Mouse (Mus musculus) CD4-positive, CD25-positive, alpha-beta regulatory T cell, adult 2 months (primary cell): ENCODE data around the gene Tcp11l2.

Source experiments
- DNase-seq: peaks from one replicate; pipeline ENCODE4 v3.0.0-alpha.2; 2012; ENCODE audit warnings: low read depth, low spot score

Tcp11l2 gene

GRCm38 (mm10) chr10:84576395-84577070 is at the start of gene Tcp11l2:
Gene Tcp11l2 (plus strand): TSS chr10:84576626.
- DNase-seq, result peak; percentile 97

DNA sequence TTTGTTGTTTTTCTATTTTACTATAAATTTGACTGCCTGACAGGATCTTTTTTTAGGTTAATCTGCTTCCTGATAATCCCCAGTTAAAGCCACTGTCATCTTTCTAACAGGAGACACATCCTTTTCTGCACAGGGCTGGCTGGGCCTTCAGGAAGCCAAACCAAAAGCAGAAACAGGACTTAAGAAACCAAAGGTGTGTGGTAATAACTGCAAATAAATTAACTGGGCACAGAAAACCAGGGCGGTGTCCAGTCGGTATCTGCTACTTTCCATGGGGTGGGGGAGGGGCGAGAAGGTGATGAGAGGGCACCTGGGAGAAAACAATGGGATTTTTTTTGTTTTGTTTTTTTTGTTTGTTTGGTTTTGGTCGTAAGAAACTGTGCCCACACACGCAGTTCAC is 49.4 kb upstream of the Tcp11l2 start:
- no peak for DNase-seq

DNA sequence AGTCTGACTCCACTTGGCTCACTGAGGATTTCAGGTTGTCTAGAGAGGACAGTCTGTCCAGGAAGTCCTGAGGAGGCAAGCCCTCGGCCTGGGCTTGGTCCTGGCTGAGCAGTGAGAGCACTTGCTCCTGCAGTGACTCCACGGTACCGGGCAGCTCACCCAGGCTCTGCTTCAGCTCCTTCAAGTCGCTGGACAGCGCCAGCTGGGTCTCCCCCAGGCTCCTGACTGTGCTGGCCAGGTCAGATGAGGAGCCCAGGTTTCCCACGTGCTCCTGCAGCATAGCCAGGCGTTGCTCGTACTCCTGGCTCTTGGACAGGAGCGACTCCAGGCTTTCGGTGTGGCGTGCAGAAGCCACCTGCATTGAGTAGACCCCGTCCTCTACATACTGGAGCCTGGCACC is 48.8 kb upstream of the Tcp11l2 start:
- no peak for DNase-seq

- DNase-seq, result no peak
These were observed 46.0 kb upstream of the Tcp11l2 start for GRCm38 (mm10) chr10:84530388-84530787.

DNA sequence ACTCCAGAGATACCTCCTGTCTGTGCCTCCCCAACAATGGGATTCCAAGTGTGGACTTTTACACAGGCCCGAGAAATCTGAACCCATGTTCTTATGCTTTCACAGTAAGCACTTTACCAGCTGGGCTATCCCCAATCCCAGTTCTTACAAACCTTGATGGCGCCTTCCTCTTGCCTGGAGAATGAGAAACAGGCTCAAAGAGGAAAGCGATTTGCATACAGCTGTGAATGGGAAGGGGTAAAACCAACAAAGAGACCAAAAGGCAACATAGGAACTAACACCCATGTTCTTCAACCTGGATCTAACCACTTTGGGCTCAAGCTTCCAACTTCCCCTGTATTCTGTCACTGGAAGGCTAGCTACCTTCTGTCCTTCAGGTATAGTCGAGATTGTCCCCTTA is 44.9 kb upstream of the Tcp11l2 start:
- no peak for DNase-seq

- DNase-seq, result no peak
These were observed 44.1 kb upstream of the Tcp11l2 start for GRCm38 (mm10) chr10:84532191-84532889.

GRCm38 (mm10) chr10:84532911-84533882 is 43.2 kb upstream of the Tcp11l2 start:
- peak; percentile 41 for DNase-seq

DNA sequence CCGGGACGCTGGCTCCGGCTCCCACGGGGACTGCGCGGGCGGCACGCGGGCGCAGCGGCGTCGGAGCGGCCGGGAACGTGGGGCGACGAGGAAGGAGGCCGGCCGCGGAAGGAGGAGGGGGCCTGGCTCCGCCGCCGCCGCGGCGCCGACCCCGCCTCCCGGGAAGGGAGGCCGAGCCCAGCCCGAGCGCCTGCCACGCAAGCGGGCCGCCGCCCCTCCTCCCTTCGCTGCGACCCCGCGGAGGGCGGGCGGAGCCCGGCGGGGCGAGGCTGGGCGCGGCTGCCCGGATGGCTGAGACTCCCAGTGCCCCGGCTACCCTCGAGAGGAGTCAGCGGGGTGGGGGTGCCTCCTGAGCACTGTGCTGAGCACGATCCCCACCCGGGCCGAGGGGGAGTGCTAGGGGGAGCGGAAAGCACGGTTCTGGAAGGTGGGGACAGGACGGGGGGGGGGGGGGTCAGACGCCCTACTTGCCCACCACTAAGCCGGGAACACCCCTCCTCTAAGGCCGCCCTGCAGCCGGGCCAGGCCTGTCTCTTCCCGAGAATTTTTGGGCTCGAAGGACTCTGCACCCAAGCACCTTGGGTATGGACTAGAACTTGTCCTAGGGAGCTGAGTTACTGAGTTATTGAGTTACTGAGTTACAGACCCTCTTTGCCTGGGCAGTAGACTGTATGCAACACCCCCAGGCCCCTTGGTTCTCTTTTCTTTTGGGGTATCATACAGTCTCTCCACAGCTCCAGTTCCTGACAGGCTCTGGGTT is 42.3 kb upstream of the Tcp11l2 start, which contains the start of gene Ckap4:
Ckap4 (minus strand) TSS at position 151 of the 760 bp plus-strand sequence.
- peak; percentile 65 for DNase-seq

- DNase-seq, result no peak
These were observed 41.0 kb upstream of the Tcp11l2 start for GRCm38 (mm10) chr10:84535458-84535857.

DNA sequence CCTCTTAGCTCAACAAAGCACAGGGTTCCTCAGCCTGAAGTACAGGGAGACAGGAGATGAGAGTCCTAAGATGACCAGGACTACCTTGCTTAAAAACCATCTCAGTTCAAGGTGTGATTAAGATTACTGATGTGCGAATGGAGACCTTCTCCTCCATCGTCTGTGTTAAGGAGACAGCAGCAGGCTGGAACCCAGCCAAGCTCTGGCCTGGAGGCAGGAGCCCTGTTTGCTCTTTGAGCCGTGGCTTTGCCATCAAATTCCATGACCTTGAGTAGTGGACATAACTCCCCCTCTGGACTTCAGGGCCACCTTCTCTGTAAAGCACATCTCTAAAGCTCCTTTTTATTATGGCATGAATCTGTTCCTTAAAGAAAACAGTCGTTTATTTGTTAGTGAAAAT is 40.6 kb upstream of the Tcp11l2 start:
- DNase-seq, result no peak

GRCm38 (mm10) chr10:84539651-84540050 is 36.8 kb upstream of the Tcp11l2 start:
- no peak for DNase-seq

- DNase-seq, result peak; percentile 12
These were observed 33.4 kb upstream of the Tcp11l2 start for GRCm38 (mm10) chr10:84542802-84543658.

DNA sequence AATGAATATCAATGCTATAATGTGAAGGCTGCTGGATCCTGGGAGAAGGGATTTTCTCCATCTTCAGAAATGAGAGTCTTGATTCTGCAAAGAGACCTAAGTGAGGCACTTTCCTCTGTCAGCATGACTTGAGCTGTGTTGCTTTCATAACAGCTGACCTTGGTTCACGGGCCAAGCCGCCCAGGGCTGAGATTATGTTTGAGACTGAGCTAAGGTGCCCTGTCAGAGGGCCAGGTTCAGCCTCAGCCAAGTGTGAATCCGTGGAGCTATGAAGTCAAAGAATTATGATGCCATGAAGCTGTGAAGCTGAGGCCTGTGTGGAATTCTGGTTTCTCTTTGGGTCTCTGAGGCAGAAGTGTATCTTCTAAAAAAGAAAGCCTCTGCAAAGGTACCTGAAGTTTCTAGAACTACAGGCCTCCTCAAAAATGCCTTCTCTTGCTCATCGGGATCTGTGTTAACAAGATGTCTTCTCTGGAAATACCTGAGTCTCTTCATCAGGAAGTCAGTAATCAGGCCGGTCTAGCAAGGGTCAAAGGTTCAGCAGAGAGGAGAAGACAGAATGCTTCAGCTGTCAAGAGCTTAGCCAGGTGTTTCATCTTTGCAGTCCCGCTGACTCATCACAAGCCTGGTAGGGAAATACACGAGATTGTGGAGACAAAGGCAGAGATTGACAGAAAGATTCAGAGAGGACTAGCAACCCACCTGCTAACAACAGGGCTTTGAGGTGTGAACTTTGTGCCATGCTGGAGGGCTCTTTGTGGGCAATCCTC is 31.4 kb upstream of the Tcp11l2 start:
- no peak for DNase-seq

- no peak for DNase-seq
These were observed 27.1 kb upstream of the Tcp11l2 start for GRCm38 (mm10) chr10:84549146-84549919.

GRCm38 (mm10) chr10:84549920-84550293 is 26.5 kb upstream of the Tcp11l2 start:
- DNase-seq, result no peak

DNA sequence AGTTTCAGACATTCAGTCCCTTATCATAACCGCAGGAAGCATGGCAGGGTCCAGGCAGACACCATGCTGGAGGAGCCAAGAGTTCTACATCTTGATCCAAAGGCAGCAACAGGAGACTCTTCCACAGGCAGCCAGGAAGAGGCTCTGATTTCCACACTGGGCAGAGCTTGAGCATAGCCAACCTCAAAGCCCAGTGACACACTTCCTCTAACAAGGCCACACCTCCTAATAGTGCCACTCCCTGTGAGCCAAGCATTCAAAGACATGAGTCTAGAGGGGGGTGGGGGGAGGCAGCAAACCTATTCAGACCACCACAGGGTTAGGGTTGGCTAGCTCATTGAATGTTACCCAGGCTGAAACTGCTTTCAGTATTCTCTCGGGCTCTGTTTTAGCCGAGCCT is 24.6 kb upstream of the Tcp11l2 start:
- DNase-seq, result no peak

- no peak for DNase-seq
These were observed 23.9 kb upstream of the Tcp11l2 start for GRCm38 (mm10) chr10:84552477-84552876.

GRCm38 (mm10) chr10:84554291-84555009 is 22.0 kb upstream of the Tcp11l2 start:
- DNase-seq, result peak; percentile 19
